Mouse (Mus musculus): ENCODE data around the gene Prpf31.

The Prpf31 gene

DNA sequence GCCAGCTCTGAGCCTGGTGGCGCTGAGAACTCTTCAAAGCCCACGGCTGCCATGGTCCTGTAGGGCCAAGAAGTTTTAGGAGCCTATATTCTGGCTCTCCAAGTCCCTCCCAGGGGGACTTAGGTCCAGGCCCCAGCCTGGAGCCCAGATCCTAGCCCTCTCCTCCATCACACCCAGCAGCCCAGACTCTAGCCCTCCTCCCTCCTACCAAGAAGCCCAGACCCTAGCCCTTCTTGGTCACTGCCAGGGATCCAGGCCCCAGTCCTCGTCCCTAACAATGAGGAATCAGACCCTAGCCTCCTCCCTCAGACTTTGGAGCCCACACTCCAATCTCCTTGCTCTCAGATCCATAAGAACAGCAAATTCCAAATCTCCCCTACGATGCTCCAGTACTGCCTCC is 755 bp upstream of the Prpf31 start:
- no peak for DNase-seq (ENCODE audit: low read depth, low spot score)

DNA sequence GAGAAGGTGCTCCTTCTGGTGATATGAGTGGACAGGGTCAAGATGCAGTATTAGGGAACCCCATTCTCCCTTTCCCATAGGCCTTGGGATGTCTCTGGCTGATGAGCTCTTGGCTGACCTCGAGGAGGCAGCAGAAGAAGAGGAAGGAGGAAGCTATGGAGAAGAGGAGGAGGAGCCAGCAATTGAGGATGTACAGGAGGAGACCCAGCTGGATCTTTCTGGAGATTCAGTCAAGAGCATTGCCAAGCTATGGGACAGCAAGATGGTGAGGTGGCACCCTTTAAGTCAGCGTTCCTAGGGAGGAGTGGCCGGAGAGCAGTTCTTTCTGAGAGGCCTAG is 662 bp downstream of the Prpf31 start:
- DNase-seq (ENCODE audit: low read depth, low spot score): no peak

DNA sequence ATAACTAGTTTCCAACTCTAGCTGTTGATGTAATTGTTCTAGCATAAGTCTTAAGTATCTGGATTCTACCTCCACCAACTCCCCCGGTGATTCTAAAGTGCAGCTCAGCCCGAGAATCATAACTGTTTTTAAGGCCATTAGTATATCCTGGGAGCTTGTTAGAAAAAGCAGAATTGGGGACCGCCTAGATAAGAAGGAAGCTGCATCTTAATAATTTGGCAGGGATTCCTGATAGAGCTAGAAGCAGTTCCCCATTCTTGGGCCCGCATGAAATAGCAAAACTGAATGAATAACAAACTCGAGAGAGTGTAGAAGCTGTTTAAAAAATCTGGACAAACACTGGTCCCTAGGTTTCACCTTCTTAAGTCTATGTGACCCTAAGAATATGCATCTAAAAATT is 13.6 kb downstream of the Prpf31 start:
- DNase-seq (ENCODE audit: low read depth, low spot score): no peak

DNA sequence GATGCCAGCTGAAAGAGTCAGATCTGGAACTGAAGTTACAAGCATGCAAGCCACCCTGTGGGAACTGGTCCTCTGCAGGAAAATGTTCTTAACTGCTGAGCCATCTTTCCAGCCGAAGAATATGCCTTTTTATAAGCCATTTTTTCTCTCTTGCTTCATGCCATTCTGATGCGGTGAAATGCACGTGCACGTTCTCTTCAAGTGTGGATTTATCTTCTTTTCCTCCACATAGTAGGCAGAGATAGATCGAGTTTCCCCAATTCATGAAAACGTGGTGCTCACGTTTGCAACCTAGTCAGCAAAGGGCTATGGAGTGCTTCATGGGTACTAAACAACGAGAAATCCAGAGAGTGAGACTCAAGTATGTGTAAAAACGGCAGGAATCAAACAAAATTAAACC is 14.1 kb downstream of the Prpf31 start:
- no peak for DNase-seq (ENCODE audit: low read depth, low spot score)

DNA sequence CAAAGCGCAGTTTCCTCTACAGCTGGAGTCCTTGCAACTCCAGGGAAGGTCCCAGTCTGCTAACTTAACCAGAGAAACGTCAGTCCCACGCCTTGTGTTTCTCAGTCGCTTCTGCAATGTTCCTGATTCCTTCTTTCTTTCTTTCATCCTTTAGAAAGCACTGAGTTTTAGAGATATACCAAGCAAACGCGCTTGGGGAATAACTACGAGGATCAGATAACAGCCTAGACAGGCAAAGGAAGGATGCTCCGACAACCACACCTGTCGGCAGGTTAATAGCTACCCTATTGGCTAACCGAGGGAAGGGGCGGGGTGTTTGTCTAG is 14.5 kb downstream of the Prpf31 start:
- DNase-seq (ENCODE audit: low read depth, low spot score): peak; percentile 29

DNA sequence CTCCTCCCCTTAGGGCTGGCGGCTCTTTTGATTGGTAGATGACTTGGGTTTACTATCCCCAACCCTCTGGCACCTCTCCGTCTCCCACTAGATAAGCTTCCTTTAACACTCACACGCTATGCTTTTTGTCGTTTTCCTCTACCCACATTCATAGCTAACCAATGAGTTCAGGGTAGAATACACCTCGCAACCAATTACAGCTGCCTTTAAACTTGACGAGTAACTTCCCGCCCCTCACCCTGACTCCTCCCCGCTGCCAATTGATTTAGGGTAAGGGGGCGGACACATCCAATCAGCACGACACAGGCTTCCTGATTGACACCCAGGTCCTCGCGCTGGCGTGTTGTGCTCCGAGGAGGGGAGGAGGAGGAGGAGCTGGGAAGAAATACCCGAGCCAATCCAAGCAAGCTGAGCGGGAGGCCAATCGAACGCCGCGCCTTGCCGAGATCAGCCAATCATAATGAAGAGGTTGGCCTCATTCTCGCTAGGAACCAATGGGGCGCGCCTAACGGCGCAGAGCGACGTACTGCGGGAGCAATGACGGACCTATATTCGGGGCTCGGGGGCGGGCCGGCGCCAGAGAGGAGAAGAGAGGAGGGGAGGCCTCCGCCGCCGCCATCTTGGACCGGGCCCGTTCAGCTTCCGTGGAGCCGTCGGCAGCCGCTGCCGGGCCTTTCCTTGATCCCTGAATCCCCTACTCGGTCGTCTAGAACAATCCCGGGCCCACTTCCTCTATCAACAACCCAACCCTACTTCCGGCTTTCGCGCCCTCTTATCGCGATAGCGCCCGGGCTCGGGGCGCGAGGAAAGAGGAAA is 15.1 kb downstream of the Prpf31 start, which contains the start of gene Cnot3:
Cnot3 (plus strand) TSS at position 597 of the 816 bp plus-strand sequence.
- DNase-seq (ENCODE audit: low read depth, low spot score): peak; percentile 99

DNA sequence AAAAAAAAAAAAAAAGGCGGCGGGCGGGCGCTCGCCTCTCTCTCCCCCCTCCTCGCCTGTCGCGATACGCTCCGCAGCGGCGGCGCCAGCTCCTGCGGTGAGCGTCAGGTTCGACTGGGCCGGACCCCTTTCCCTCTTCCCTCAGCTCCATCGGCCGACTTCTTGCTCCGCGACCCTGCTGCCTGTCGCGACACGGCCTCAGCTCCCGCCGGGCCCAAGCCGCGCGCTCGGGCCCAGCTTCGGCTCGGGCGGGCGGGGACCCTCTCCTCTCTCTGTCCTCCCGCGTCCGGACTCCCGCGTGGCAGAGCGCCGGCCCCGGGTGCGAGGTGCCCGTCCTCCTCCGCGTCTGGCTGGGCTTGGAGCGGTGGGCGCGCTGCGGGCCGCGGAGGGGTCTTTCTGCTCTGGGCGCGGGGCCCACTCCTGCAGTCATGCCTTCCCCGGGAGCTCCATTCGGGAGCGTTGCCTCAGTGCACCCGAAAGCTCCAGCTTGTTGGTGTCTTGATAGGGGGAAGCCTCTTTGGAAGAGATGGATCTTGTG is 15.8 kb downstream of the Prpf31 start:
- DNase-seq (ENCODE audit: low read depth, low spot score): no peak

DNA sequence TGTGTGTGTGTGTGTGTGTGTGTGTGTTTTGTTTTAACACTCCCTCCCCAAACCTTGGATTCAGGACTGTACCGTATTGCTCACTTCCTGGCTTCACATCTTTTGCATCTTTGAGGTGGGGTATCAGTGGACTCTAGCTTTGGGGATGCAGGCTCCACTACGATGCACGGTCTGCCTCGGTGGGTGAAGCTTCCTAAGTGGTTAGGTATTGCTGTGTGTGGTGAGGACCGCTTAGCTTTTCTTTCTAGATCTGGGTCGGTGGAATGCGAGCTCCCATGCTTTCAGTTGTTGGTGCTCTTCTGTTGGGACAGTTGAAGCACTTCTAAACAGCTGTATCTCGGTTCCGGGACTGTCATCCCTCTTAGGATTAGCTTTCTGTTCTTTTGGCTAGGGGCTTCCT is 16.4 kb downstream of the Prpf31 start:
- DNase-seq (ENCODE audit: low read depth, low spot score): no peak

DNA sequence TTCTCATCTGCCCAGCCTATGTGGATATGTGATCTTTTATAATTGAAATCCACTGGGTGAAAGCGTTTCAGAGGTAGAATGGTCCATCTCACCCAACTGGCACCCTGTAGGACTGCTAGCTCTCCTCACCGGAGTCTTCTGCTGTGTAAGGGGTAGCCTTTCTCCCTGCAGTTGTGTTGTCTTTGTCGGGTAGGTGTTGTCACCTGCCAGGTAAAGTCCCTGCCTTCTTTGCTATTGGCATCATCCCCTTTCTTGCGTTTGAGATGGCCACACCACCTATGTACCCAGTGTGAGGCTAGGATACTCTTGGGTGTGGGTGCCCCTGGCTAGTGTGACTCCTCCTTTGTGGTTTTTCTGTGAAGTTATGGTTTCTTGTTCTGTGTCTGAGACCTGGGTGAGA is 16.9 kb downstream of the Prpf31 start:
- no peak for DNase-seq (ENCODE audit: low read depth, low spot score)

DNA sequence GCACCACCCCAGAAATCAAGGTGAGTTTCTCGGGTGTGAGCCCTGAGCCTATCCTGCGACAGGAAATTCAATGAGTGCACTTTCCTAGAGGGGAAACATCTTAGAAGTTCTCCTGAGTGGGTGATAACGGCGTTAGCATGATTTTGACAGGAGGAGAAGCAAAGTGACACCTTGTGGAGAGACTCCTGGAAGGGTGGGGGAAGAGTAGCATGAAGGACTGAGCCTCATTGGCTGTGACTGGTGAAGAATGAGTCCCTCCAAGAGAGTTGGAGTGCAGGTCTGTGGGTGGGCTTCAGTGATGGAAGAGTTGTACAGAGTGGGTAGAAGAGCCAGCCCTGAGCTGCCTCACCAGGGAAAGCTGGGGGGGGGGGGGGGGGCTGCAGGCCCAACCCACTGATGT is 27.2 kb downstream of the Prpf31 start:
- DNase-seq (ENCODE audit: low read depth, low spot score): no peak

DNA sequence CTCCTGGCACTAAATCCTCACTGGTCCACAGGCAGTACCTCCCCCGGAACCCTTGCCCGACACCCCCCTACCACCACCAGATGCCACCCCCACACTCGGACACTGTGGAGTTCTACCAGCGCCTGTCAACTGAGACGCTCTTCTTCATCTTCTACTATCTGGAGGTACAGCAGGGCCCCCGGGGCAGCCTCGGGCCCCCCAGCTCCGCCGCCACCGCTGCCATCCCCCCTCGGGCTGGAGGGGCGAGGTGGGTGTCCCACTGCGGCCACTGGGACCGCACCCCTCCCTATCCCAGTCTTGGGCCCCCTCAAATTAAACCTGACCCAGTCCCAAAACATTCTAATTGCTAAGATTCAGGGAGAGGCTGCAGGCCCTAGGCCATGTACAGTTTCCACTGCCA is 28.8 kb downstream of the Prpf31 start:
- DNase-seq (ENCODE audit: low read depth, low spot score): no peak

DNA sequence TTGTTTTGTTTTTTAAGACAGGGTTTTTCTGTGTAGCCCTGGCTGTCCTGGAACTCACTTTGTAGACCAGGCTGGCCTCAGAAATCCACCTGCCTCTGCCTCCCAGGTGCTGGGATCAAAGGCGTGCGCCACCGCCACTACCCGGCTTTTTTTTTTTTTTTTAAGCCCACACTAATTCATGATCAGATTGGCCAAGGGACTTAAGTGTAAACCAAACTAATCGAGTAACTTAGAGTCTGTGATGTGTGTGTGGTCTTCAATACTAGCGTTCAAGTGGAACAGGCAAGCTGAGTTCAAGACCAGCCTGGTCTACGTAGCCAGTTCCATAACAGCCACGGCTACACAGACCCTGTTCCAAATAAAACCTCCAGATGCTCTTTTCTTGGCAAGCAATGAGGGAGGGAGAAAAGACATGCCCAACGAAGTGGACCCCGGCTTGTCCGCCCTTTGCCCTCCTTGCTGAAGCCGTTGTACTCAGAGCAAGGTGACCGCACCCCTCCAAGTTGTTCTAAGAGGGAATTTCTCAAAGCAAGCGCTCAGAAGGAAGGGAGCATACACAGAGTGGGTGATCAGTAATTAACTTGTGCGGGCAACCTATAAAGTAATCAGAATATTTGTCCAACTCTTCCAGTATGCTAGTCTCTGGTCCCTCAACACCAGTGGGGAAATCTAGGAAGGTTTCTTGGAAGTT is 34.9 kb downstream of the Prpf31 start:
- DNase-seq (ENCODE audit: low read depth, low spot score): no peak

DNA sequence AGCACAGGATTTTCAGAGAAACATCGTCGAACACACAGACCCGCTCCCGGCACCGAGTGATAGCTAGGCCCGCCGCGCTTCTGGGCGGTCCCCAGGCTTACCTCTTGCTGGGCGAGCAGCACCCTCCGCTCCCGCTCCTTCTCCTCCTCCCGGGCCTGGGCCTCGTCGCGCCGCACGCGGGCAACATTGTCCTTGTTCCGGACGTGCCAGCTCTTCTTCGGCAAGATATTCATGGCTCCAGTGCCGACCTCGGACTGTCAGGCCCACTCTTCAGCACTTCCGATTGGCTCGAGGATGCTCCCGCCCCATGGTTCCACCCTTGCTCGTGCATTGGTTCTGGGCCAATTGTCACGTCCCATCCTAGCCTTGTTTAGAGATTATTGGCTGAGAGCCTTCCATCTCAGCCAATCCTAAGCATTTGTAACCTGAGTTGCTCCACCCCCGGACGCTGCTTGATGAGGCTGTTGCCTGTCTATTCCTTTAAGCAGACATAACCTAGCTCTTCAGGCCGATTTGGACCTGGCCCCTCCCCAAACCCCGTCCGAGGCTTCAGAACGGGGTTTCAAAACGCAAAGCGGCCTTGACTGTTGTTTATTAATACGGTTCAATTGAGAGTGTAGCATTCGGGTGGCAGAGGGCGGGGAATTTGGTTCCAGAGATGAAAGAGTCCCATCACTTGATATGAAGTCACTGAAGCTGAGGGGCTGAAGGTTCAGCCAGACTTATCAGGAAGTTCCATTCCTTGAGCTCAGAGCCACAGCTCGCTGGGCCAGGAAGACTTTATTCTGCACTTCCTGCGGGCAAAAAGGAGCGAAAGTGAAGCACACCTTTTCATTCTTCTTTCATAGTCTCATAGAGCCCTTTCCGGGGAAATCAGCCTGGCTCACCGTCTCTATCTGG is 35.7 kb downstream of the Prpf31 start, which contains the start of gene Leng1:
Leng1 (minus strand) TSS at position 626 of the 900 bp plus-strand sequence.
- peak; percentile 97 for DNase-seq (ENCODE audit: low read depth, low spot score)

DNA sequence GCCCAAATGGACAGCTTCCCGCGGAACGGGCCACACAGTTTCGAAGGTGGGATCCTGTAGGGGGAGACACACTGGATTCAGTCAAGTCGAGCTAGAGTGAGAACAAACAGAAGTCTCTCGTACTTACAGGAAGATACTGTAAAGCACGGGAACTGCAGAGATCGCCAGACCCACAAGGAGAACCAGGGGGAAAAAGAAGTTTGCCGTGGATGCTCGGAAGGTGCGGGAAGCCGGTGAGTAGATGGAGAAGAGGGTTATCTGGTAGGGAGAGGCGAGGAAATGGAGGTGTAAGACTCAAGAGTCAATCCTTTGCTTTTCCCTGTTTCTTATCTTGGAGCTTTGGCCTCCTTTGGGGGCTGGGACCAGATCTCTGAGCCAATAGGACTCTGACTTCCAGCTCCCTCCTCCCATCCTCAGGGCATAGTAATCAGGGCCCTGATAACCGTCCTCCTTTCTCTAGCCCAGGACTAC is 37.2 kb downstream of the Prpf31 start:
- peak; percentile 75 for DNase-seq (ENCODE audit: low read depth, low spot score)

DNA sequence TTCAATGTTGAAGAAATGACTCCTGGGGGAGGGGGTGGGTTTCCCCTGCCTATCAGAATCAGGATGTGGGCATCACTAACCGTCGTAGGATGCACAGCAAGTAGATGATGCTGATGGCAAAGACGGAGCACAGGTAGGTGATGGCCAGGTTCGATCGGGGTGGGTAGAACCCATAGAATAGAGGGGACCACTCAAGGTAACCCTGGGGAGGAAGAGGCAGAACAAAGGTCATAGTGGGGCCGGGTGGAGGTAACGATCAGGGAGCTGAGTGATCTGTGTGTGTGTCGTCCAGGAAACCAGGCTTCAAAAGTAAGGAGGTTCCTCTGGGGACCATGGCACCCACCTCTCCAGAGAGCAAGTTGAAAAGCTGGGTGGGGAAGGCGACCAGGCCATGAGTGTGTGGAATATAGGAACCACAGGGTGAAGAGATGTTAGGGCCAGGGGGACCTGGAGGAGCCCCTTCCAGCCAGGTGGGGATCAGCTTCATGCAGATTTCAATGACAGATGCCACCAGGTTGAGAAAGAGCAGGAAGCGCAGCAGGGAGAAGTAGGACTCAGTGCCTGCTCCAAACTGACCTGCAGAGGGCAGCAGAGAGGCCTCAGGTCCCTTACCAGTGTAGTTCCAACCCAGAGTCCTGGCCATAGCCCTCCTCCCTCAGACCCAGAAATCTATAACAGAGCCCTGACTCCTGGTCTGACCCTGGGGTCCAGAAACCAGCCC is 44.9 kb downstream of the Prpf31 start:
- peak; percentile 89 for DNase-seq (ENCODE audit: low read depth, low spot score)

DNA sequence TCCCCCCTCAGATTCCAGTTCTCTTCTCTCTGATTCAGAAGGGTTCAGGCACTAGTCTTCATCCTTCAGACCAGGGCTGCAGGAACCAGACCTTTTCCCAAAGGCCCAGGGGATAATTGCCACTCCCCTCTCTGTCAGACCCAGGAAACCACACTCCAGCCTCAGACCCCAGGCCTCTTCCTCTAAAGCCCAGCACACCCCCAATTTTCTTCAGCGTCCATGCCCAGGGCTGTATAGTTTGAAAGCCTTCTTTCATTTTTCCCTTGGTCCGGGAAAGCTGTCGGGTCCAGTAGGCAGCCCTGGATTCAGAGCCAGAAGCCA is 45.4 kb downstream of the Prpf31 start:
- no peak for DNase-seq (ENCODE audit: low read depth, low spot score)

DNA sequence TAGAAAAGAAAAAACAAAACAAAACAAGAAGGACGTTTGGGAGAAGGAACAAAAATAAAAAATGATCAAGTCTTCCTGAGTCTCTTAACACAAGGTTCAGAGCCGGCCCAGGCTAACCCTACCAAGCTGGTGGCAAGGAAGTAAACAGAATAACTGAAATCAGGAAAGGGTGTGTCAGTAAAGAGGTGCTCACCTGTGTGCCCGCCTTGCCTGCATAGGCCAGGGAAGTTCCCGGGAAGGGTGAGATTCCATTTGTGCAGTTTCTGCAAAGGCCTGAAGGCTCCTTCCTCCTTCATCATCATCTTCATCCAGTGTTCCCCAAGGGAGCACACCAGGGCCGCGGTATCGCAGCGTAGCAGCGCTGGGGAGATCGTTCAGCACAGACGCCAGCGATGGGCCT is 46.6 kb downstream of the Prpf31 start:
- DNase-seq (ENCODE audit: low read depth, low spot score): no peak

DNA sequence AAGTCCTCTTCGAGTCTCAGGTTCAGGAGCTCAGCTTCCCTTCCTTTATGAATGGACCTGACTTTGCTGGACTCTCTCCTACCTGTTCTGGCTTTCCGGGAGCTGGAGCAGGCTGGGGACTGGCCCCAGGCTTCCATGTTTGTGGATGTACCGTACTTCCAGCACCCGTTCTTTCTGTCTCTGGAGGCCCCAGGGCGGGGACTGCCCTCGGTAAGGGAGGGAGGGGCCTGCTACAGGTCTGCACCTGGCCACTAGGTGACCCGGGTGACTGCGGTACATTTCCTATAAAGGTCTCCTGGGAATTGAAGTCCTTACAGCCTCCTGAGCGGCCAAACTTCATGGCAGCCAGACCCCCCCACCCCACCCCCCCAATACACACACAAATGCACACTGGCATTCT is 47.6 kb downstream of the Prpf31 start, which contains the start of gene Tmc4:
Tmc4 (minus strand) TSS at position 212 of the 400 bp plus-strand sequence.
- DNase-seq (ENCODE audit: low read depth, low spot score): no peak

DNA sequence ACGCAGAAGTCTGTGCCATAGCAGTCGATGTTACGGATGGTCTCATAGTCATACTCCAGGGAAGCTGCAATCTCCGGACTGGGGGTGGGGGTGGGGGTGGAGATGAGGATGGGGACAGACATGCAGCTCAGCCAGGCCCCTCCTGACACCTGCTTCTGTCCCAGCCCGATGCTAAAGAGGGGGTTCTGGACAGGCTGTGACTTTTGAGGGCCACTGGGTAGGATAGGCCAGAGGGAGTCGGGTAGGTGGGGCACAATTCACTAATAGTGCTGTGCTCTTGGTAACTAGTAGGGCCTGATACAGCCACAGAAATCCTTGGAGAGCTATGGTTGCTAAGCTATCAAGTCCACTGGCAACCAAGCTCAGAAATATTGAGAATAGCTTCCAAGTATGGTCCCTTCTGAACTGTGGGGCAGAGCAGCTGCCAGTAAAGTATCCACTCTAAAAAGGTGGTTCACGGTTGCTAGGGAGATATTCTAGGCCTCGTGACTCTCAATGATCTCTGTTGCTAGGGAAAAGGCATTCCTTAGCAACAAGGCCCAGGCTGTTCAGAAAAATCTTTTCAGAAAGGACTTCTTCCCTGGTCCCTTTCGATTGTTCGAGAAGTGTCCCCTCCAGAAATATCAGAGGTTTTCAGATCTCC is 54.2 kb downstream of the Prpf31 start:
- no peak for DNase-seq (ENCODE audit: low read depth, low spot score)

DNA sequence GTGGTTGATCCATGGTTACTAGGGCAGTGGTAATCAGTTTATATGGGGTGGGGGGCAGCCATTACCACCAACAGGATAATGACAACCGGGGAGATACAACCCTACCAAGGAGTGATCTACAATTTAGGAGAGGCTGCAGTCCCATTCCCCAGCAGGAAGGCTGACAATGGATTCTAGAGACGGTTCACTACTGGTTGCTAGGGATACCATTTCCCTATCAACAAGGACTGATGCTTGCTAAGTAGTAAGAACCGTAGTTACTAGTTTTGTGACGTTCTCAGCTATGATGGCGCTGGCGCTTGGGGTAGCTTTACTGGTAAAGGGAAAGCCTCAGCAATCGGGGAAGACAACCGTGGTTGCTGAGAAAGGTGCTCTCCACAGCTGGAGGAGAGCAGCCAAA is 54.9 kb downstream of the Prpf31 start:
- DNase-seq (ENCODE audit: low read depth, low spot score): no peak
